Mouse (Mus musculus): ENCODE measurements around the gene Casp6. TPM values are rescaled to one million over a fixed set of nuclear protein-coding genes. Genes with fewer than 3 reads are reported as not detected.

The Casp6 gene
- total RNA-seq, 2 experiments from 2014 or later: 5.8 to 6.4 TPM

Other genes with a start within 250 kb of the Casp6 start
- gene Egf, start 146.1 kb upstream of the Casp6 start, total RNA-seq (2021): 1 to 10 TPM; 2.2 to 2.5 TPM
- gene Lrit3, start 97.4 kb upstream of the Casp6 start, total RNA-seq (2021): under 1 TPM in 1 of 2 experiments, not detected in 1; 0.26 TPM
- gene Rrh, start 78.8 kb upstream of the Casp6 start, total RNA-seq (2021): 1 to 10 TPM in 1 of 2 experiments, under 1 TPM in 1; 0.79 to 1.0 TPM
- 10 to 100 TPM; 42.5 to 47.8 TPM for gene Gar1, start 70.0 kb upstream of the Casp6 start, total RNA-seq (2021)
- gene Cfi, start 65.5 kb upstream of the Casp6 start, total RNA-seq (2021): not detected
- gene Pla2g12a, start 22.8 kb upstream of the Casp6 start, total RNA-seq (2021): 10 to 100 TPM; 18.0 to 18.1 TPM
- gene Mcub, start 68.8 kb downstream of the Casp6 start, total RNA-seq (2021): 1 to 10 TPM; 1.8 to 3.3 TPM
- gene Sec24b, start 160.1 kb downstream of the Casp6 start, total RNA-seq (2021): 10 to 100 TPM; 54.3 to 60.6 TPM
- 10 to 100 TPM; 22.5 to 26.5 TPM for gene Col25a1, start 230.1 kb downstream of the Casp6 start, total RNA-seq (2021)

Data from left cerebral cortex, postnatal 10 days (tissue).